Mouse (Mus musculus): ENCODE measurements around the gene Camkk1. TPM values are rescaled to one million over a fixed set of nuclear protein-coding genes. Genes with fewer than 3 reads are reported as not detected.

Camkk1 gene
- total RNA-seq, 1 experiment from 2014 or later = 2.6 TPM

GRCm38 (mm10) chr11:73090283-73090682 is 71.5 kb downstream of the Camkk1 start, which contains the start of gene Itgae:
TSS of gene Itgae (plus strand) at chr11:73090583.
- ATAC-seq (replicated peaks; ENCODE audit: insufficient number of reproducible peaks, low FRiP score, low TSS enrichment, poor library complexity, severe bottlenecking) = no peak

DNA sequence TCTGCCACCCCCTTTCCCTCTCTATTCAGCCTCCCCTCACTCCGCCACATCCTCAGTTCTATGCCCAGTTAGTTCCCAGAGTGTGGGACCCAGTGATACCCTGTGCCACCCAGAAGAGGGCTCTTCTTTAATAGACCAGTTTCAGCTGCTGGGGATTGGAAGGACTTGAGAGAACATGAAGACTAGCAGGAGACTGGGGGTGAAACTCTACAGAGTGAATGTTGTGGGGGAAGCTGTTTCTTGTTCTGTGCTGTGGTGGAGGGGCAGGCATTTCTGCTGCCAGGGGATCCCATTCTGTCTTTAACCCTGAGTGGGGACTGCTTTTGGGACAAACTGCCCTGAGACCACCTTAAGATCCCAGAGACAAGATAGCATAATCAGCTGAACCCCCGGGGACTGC is 72.0 kb downstream of the Camkk1 start:
- no peak for ATAC-seq (replicated peaks; ENCODE audit: insufficient number of reproducible peaks, low FRiP score, low TSS enrichment, poor library complexity, severe bottlenecking)

Other genes starting within 250 kb of the Camkk1 start
- 5.4 to 6.6 TPM (median 6.4 TPM) in 3 replicates for gene Cyb5d2, start 222.9 kb upstream of the Camkk1 start, total RNA-seq (2017)
- gene Zzef1, start 222.8 kb upstream of the Camkk1 start, total RNA-seq (2017) = 87.3 to 90.8 TPM (median 90.0 TPM) in 3 replicates
- gene Atp2a3, start 57.8 kb upstream of the Camkk1 start, total RNA-seq (2017) = 107 to 245 TPM (median 115 TPM) in 3 replicates
- 6.3 to 18.7 TPM (median 15.6 TPM) in 3 replicates for gene P2rx1, start 19.9 kb upstream of the Camkk1 start, total RNA-seq (2017)
- gene Ncbp3, start 28.8 kb downstream of the Camkk1 start, total RNA-seq (2017) = 11.5 to 18.1 TPM (median 14.0 TPM) in 3 replicates
- 1.7 to 2.4 TPM (median 1.8 TPM) in 3 replicates for gene Itgae, start 71.6 kb downstream of the Camkk1 start, total RNA-seq (2017)
- 6.3 to 16.9 TPM (median 6.5 TPM) in 3 replicates for gene Haspin, start 119.3 kb downstream of the Camkk1 start, total RNA-seq (2017)
- gene P2rx5, start 141.4 kb downstream of the Camkk1 start, total RNA-seq (2017) = 0.32 TPM in 1 of 3 replicates, not detected in the others
- 28.3 to 33.4 TPM (median 32.5 TPM) in 3 replicates for gene Emc6, start 158.0 kb downstream of the Camkk1 start, total RNA-seq (2017)
- 14.2 to 15.7 TPM (median 14.6 TPM) in 3 replicates for gene Tax1bp3, start 158.1 kb downstream of the Camkk1 start, total RNA-seq (2017)
- 15.6 to 19.4 TPM (median 18.2 TPM) in 3 replicates for gene Ctns, start 180.0 kb downstream of the Camkk1 start, total RNA-seq (2017)
- gene Shpk, start 180.5 kb downstream of the Camkk1 start, total RNA-seq (2017) = 0.64 to 3.0 TPM (median 1.2 TPM) in 3 replicates
- gene Trpv1, start 215.3 kb downstream of the Camkk1 start, total RNA-seq (2017) = not detected in 3 replicates
- not detected in 3 replicates for gene Trpv3, start 248.4 kb downstream of the Camkk1 start, total RNA-seq (2017)